Mouse (Mus musculus): ENCODE data around the gene Zbtb22. TPM values are rescaled to one million over a fixed set of nuclear protein-coding genes. Genes with fewer than 3 reads are reported as not detected.
A peak's percentile ranks its signal among the peaks of the same experiment; 100 is the strongest.
"Not testable (repeated sequence)": the region's sequence is repeated elsewhere in the genome, so short reads cannot be mapped to it uniquely, and the experiment has no call there.

Zbtb22 gene
- polyA plus RNA-seq (2016; fragmentation: Nextera tagmentation; extraction: Ambion mirVana), result 13.6 and 14.8 TPM in 2 replicates

GRCm38 (mm10) chr17:33915671-33916250 is at the start of gene Zbtb22, which contains the start of gene Tapbp:
Gene Zbtb22 (plus strand): TSS chr17:33915904.
Gene Tapbp (plus strand): TSS chr17:33915899.
- H3K9ac ChIP-seq, result peak within 1 kb of the TSS; percentile 82
- under 1% methylated on average over 33 of the region's 34 CpGs for WGBS (ENCODE audit: insufficient replicate concordance)
- no peaks in the 10 kb centered on the region for H3K27me3 ChIP-seq (replicated peaks)
- peaks cover 18% of the 10 kb centered on the region for H3K9me3 ChIP-seq (replicated peaks)
- peak within 1 kb of the TSS; percentile 87 for H3K27ac ChIP-seq
- peak within 1 kb of the TSS; percentile 74 for H3K4me3 ChIP-seq
- H3K4me2 ChIP-seq, result peak within 1 kb of the TSS; percentile 97
- H3K4me1 ChIP-seq, result peaks cover 65% of the 10 kb centered on the region
- peak; percentile 86 for ATAC-seq
- H3K36me3 ChIP-seq, result peaks cover 64% of the 10 kb centered on the region

- not testable (repeated sequence) for ATAC-seq; H3K4me1 ChIP-seq; H3K4me2 ChIP-seq; H3K27ac ChIP-seq; H3K9me3 ChIP-seq (replicated peaks); H3K4me3 ChIP-seq; H3K27me3 ChIP-seq (replicated peaks); H3K9ac ChIP-seq
- WGBS (ENCODE audit: insufficient replicate concordance), result 83% methylated on average over 6 of the region's 12 CpGs
- peaks cover 39% of the 10 kb centered on the region for H3K36me3 ChIP-seq
Measured at GRCm38 (mm10) chr17:33873537-33873936, 42.2 kb upstream of the Zbtb22 start, which contains the start of gene Gm7029. Gene Gm7029 (plus strand): TSS chr17:33873837.

DNA sequence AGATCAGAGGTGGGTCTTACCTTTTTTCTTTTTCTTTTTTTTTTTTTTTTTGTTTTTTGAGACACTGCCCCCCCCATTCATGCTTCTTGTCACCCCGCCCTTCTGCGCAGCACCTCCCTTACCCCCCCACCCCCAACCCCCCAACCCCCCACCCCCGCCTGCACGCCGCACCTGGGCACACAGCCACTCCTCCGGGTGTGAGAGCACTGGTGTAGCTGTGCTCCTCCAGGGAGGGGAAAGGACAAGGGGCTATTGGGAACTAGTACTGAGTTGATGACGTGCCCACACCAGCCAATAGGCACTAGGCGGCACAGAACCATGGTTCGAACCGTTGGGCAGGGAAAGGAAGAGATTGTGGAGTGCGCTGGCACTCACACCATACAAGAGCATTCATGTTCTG is 41.3 kb upstream of the Zbtb22 start:
- H3K4me2 ChIP-seq, result no peak overlapping the region
- no peaks in the 10 kb centered on the region for H3K9me3 ChIP-seq (replicated peaks)
- WGBS (ENCODE audit: insufficient replicate concordance), result 84% methylated on average over 11 of the region's 11 CpGs
- no peak overlapping the region for H3K4me3 ChIP-seq
- ATAC-seq, result no peak
- H3K4me1 ChIP-seq, result no peaks in the 10 kb centered on the region
- peaks cover 48% of the 10 kb centered on the region for H3K36me3 ChIP-seq
- no peaks in the 10 kb centered on the region for H3K27me3 ChIP-seq (replicated peaks)
- H3K27ac ChIP-seq, result no peak overlapping the region
- H3K9ac ChIP-seq, result no peak overlapping the region

GRCm38 (mm10) chr17:33875797-33876196 is 39.9 kb upstream of the Zbtb22 start:
- H3K4me1 ChIP-seq; H3K9me3 ChIP-seq (replicated peaks); H3K9ac ChIP-seq; H3K27me3 ChIP-seq (replicated peaks); H3K4me3 ChIP-seq; H3K27ac ChIP-seq; H3K4me2 ChIP-seq: not testable (repeated sequence)
- ATAC-seq, result 0 out of 2 replicates have a peak, but pooled peaks have one; percentile 24
- WGBS (ENCODE audit: insufficient replicate concordance), result 72% methylated on average over 5 of the region's 5 CpGs
- peaks cover 61% of the 10 kb centered on the region for H3K36me3 ChIP-seq

DNA sequence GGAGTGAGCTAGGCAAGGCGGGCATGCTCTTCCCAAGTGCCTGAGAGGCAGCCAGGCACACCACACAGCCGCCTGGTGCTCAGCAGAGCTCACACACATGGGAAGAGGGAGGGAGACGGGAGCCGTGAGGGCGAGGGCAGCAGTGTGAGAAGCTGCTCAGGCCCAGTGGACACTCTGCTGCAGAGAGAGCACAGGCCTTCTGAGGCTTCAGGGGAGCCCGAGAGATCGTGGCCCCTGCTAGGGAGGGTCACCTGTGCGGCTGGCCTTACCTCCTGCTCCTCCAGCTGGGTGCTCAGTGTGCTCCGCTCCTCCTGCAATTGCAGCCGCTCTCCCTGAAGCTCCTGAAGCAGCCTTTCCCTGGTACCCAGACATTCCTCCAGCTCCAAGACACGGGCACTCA is 31.4 kb upstream of the Zbtb22 start:
- H3K4me3 ChIP-seq; H3K9ac ChIP-seq; H3K9me3 ChIP-seq (replicated peaks); H3K27me3 ChIP-seq (replicated peaks); H3K4me2 ChIP-seq; H3K27ac ChIP-seq; ATAC-seq: not testable (repeated sequence)
- Histone ChIP-seq H3K4me1 (peaks cover 20% of the 10 kb centered on the region), H3K36me3 (peaks cover 82% of the 10 kb centered on the region)
- WGBS (ENCODE audit: insufficient replicate concordance), result 95% methylated on average over 10 of the region's 11 CpGs

- peak overlapping the region; percentile 77 for H3K4me2 ChIP-seq
- peak overlapping the region; percentile 49; the same call in 1 of the 2 replicates for H3K27ac ChIP-seq
- H3K9ac ChIP-seq, result peak overlapping the region; percentile 93; the same call in 1 of the 2 replicates
- H3K4me3 ChIP-seq, result peak overlapping the region; percentile 85
- WGBS (ENCODE audit: insufficient replicate concordance), result 41% methylated on average over 2 of the region's 2 CpGs
- H3K9me3 ChIP-seq (replicated peaks); H3K27me3 ChIP-seq (replicated peaks); ATAC-seq: not testable (repeated sequence)
- peaks cover 24% of the 10 kb centered on the region for H3K4me1 ChIP-seq
- H3K36me3 ChIP-seq, result peaks cover 49% of the 10 kb centered on the region
Measured at GRCm38 (mm10) chr17:33887802-33888201, 27.9 kb upstream of the Zbtb22 start.

DNA sequence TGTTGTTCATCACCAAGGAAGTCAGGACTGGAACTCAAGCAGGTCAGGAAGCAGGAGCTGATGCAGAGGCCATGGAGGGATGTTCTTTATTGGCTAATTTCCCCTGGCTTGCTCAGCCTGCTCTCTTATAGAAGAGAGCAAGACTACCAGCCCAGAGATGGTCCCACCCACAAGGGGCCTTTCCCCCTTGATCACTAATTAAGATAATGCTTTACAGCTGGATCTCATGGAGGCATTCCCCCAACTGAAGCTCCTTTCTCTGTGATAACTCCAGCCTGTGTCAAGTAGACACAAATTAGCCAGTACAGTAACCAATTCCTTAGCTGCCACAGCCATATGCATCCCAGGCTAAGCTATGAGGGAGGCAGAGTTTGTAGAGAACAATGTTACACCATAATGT is 27.5 kb upstream of the Zbtb22 start:
- Histone ChIP-seq H3K4me2 (peak overlapping the region; percentile 77), H3K27ac (0 out of 2 replicates have a peak overlapping the region, but pooled peaks have one; percentile 49), H3K4me3 (peak overlapping the region; percentile 85), H3K9ac (peak overlapping the region; percentile 93; the same call in 1 of the 2 replicates), H3K36me3 (peaks cover 45% of the 10 kb centered on the region), H3K4me1 (peaks cover 24% of the 10 kb centered on the region)
- not testable (repeated sequence) for ATAC-seq; H3K27me3 ChIP-seq (replicated peaks); H3K9me3 ChIP-seq (replicated peaks)

GRCm38 (mm10) chr17:33889941-33890532 is 25.7 kb upstream of the Zbtb22 start:
- H3K27me3 ChIP-seq (replicated peaks); H3K9me3 ChIP-seq (replicated peaks): not testable (repeated sequence)
- WGBS (ENCODE audit: insufficient replicate concordance), result under 1% methylated on average over 36 of the region's 44 CpGs
- H3K36me3 ChIP-seq, result peaks cover 27% of the 10 kb centered on the region
- ATAC-seq, result peak; percentile 1; the same call in 1 of the 2 replicates
- H3K27ac ChIP-seq, result peak overlapping the region; percentile 88
- peak overlapping the region; percentile 85 for H3K4me3 ChIP-seq
- peak overlapping the region; percentile 77 for H3K4me2 ChIP-seq
- H3K9ac ChIP-seq, result peak overlapping the region; percentile 93
- H3K4me1 ChIP-seq, result peaks cover 24% of the 10 kb centered on the region

GRCm38 (mm10) chr17:33890533-33891059 is 25.1 kb upstream of the Zbtb22 start, which contains the start of gene Kifc1:
Gene Kifc1 (minus strand): TSS chr17:33890661.
- H3K4me1 ChIP-seq, result peaks cover 24% of the 10 kb centered on the region
- WGBS (ENCODE audit: insufficient replicate concordance), result 2% methylated on average over 49 of the region's 49 CpGs
- peak within 1 kb of the TSS; percentile 93 for H3K9ac ChIP-seq
- H3K27ac ChIP-seq, result peak within 1 kb of the TSS; percentile 88
- peak; percentile 96 for ATAC-seq
- H3K27me3 ChIP-seq (replicated peaks), result no peaks in the 10 kb centered on the region
- peak within 1 kb of the TSS; percentile 85 for H3K4me3 ChIP-seq
- H3K4me2 ChIP-seq, result peak within 1 kb of the TSS; percentile 77
- H3K9me3 ChIP-seq (replicated peaks), result no peaks in the 10 kb centered on the region
- peaks cover 21% of the 10 kb centered on the region for H3K36me3 ChIP-seq

- no peak overlapping the region for H3K4me3 ChIP-seq
- no peak overlapping the region for H3K9ac ChIP-seq
- H3K9me3 ChIP-seq (replicated peaks), result no peaks in the 10 kb centered on the region
- 45% methylated on average over 2 of the region's 2 CpGs for WGBS (ENCODE audit: insufficient replicate concordance)
- H3K36me3 ChIP-seq, result peaks cover 14% of the 10 kb centered on the region
- peaks cover 24% of the 10 kb centered on the region for H3K4me1 ChIP-seq
- no peak overlapping the region for H3K27ac ChIP-seq
- H3K27me3 ChIP-seq (replicated peaks), result no peaks in the 10 kb centered on the region
- H3K4me2 ChIP-seq, result 0 out of 2 replicates have a peak overlapping the region, but pooled peaks have one; percentile 20
- no peak for ATAC-seq
Measured at GRCm38 (mm10) chr17:33891357-33891756, 24.3 kb upstream of the Zbtb22 start.

- not testable (repeated sequence) for H3K9me3 ChIP-seq (replicated peaks); H3K4me3 ChIP-seq; H3K36me3 ChIP-seq; H3K9ac ChIP-seq; ATAC-seq; H3K27me3 ChIP-seq (replicated peaks); H3K4me2 ChIP-seq; H3K27ac ChIP-seq
- WGBS (ENCODE audit: insufficient replicate concordance), result 61% methylated on average over 6 of the region's 6 CpGs
- peaks cover 24% of the 10 kb centered on the region for H3K4me1 ChIP-seq
Measured at GRCm38 (mm10) chr17:33891892-33892291, 23.8 kb upstream of the Zbtb22 start.

- WGBS (ENCODE audit: insufficient replicate concordance), result 39% methylated on average over 7 of the region's 7 CpGs
- Histone ChIP-seq H3K27me3 (replicated peaks) (no peaks in the 10 kb centered on the region), H3K4me1 (peaks cover 27% of the 10 kb centered on the region), H3K36me3 (peaks cover 6% of the 10 kb centered on the region; the same call in 1 of the 2 replicates), H3K4me2 (no peak overlapping the region), H3K4me3 (no peak overlapping the region), H3K9ac (no peak overlapping the region), H3K9me3 (replicated peaks) (no peaks in the 10 kb centered on the region), H3K27ac (no peak overlapping the region)
- ATAC-seq, result no peak
Measured at GRCm38 (mm10) chr17:33892429-33892828, 23.3 kb upstream of the Zbtb22 start.

Data from liver, embryonic 12.5 days (tissue).